Mouse (Mus musculus): ENCODE results near the gene Gm11569.

DNA sequence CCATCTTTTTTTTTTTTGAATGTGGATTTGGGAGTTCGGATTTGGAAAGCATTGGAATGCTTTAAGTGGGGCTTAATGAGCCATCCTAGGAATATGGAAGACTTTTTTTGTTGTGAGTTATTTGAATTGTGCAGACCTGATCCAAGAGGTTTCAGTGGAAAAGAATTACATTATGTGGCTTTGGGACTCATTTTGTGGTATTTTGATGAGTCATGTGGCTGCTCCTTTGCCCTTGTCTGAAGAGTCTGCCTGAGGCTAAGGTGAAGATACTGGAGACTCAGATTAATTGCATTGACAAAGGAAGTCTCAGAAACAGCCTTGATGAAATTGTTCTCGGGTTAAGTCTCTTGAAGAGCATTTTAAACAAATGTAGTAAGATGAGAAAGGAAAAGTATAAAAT lies 30.3 kb downstream of the Gm11569 start:
- TF ChIP-seq CTCF (IDR thresholded peaks at IDR 0.05; ENCODE audit: control insufficient read depth, insufficient read depth, insufficient replicate concordance, low read depth, low read length) (no peak), POLR2A (IDR thresholded peaks at IDR 0.05; ENCODE audit: control insufficient read depth, low read depth, low read length) (no peak)

Measured in testis, adult 2 months (tissue).